Mouse (Mus musculus): Measurements from ENCODE around the gene Kcnj10. TPM values are rescaled to one million over a fixed set of nuclear protein-coding genes. Genes with fewer than 3 reads are reported as not detected.
A peak's percentile ranks its signal among the peaks of the same experiment; 100 is the strongest.

Gene Kcnj10
- polyA plus RNA-seq, 1 experiment = not detected

GRCm38 (mm10) chr1:172387246-172387645 is 46.2 kb downstream of the Kcnj10 start:
- Histone ChIP-seq H3ac (ENCODE audit: control insufficient read depth, insufficient read length) (no peak overlapping the region), H3K27me3 (ENCODE audit: control insufficient read depth, insufficient read depth, insufficient read length) (no peaks in the 10 kb centered on the region), H3K4me2 (ENCODE audit: low read depth) (no peak overlapping the region), H3K36me3 (ENCODE audit: control insufficient read depth, insufficient read depth) (peaks cover 5% of the 10 kb centered on the region), H3K79me2 (ENCODE audit: control insufficient read depth, insufficient read depth) (no peaks in the 10 kb centered on the region), H3K4me3 (no peak overlapping the region)
- TF ChIP-seq USF1 (IDR thresholded peaks at IDR 0.05; ENCODE audit: low read depth) (no peak), MYOD1 (IDR thresholded peaks at IDR 0.05; ENCODE audit: control insufficient read depth in 1 of 3, insufficient read length in 2 of 3, low read depth in 2 of 3) (no peak), SRF (IDR thresholded peaks at IDR 0.05; ENCODE audit: control insufficient read depth, insufficient read length, low read depth) (no peak), MAX (IDR thresholded peaks at IDR 0.05; ENCODE audit: low read depth) (no peak)

GRCm38 (mm10) chr1:172390769-172391168 is 49.8 kb downstream of the Kcnj10 start:
- H3K4me2 ChIP-seq (ENCODE audit: low read depth) = peak overlapping the region; percentile 27
- no peak overlapping the region for H3K4me3 ChIP-seq
- H3ac ChIP-seq (ENCODE audit: control insufficient read depth, insufficient read length) = no peak overlapping the region
- H3K27me3 ChIP-seq (ENCODE audit: control insufficient read depth, insufficient read depth, insufficient read length) = no peaks in the 10 kb centered on the region
- no peaks in the 10 kb centered on the region for H3K79me2 ChIP-seq (ENCODE audit: control insufficient read depth, insufficient read depth)
- H3K36me3 ChIP-seq (ENCODE audit: control insufficient read depth, insufficient read depth) = peaks cover 2% of the 10 kb centered on the region
- TF ChIP-seq USF1 (IDR thresholded peaks at IDR 0.05; ENCODE audit: low read depth) (no peak), SRF (IDR thresholded peaks at IDR 0.05; ENCODE audit: control insufficient read depth, insufficient read length, low read depth) (no peak), REST (IDR thresholded peaks at IDR 0.05; ENCODE audit: insufficient read depth, insufficient read length) (no peak), TCF3 (IDR thresholded peaks at IDR 0.05; ENCODE audit: insufficient read length, low read depth) (no peak), MYOG (IDR thresholded peaks at IDR 0.05; ENCODE audit: control insufficient read depth in 1 of 3, insufficient read depth in 1 of 3, insufficient read length in 2 of 3, low read depth in 2 of 3) (no peak), MYOD1 (IDR thresholded peaks at IDR 0.05; ENCODE audit: control insufficient read depth in 1 of 3, insufficient read length in 2 of 3, low read depth in 2 of 3) (no peak), MAX (IDR thresholded peaks at IDR 0.05; ENCODE audit: low read depth) (no peak), TCF12 (IDR thresholded peaks at IDR 0.05; ENCODE audit: insufficient read depth, poor library complexity, severe bottlenecking) (no peak), POLR2AphosphoS2 (IDR thresholded peaks at IDR 0.05; ENCODE audit: insufficient read length, low read depth) (no peak), POLR2A (IDR thresholded peaks at IDR 0.05; ENCODE audit: insufficient read length, low read depth) (no peak)

GRCm38 (mm10) chr1:172391807-172392581 is 51.0 kb downstream of the Kcnj10 start:
- Histone ChIP-seq H3K79me2 (ENCODE audit: control insufficient read depth, insufficient read depth) (no peaks in the 10 kb centered on the region), H3K4me2 (ENCODE audit: low read depth) (no peak overlapping the region), H3K4me3 (no peak overlapping the region), H3K27me3 (ENCODE audit: control insufficient read depth, insufficient read depth, insufficient read length) (no peaks in the 10 kb centered on the region), H3ac (ENCODE audit: control insufficient read depth, insufficient read length) (peak overlapping the region; percentile 34), H3K36me3 (ENCODE audit: control insufficient read depth, insufficient read depth) (no peaks in the 10 kb centered on the region)
- TF ChIP-seq MAX (IDR thresholded peaks at IDR 0.05; ENCODE audit: low read depth) (no peak), USF1 (IDR thresholded peaks at IDR 0.05; ENCODE audit: low read depth) (no peak), SRF (IDR thresholded peaks at IDR 0.05; ENCODE audit: control insufficient read depth, insufficient read length, low read depth) (no peak), REST (IDR thresholded peaks at IDR 0.05; ENCODE audit: insufficient read depth, insufficient read length) (no peak), CEBPB (IDR thresholded peaks at IDR 0.05; ENCODE audit: insufficient read depth, poor library complexity, severe bottlenecking) (no peak), E2F4 (IDR thresholded peaks at IDR 0.05; ENCODE audit: insufficient read depth) (no peak), TCF12 (IDR thresholded peaks at IDR 0.05; ENCODE audit: insufficient read depth, poor library complexity, severe bottlenecking) (no peak), POLR2A (IDR thresholded peaks at IDR 0.05; ENCODE audit: insufficient read length, low read depth) (no peak), POLR2AphosphoS2 (IDR thresholded peaks at IDR 0.05; ENCODE audit: insufficient read length, low read depth) (no peak), MYOG (IDR thresholded peaks at IDR 0.05; ENCODE audit: control insufficient read depth in 1 of 3, insufficient read depth in 1 of 3, insufficient read length in 2 of 3, low read depth in 2 of 3) (no peak), MYOD1 (IDR thresholded peaks at IDR 0.05; ENCODE audit: control insufficient read depth in 1 of 3, insufficient read length in 2 of 3, low read depth in 2 of 3) (no peak), TCF3 (IDR thresholded peaks at IDR 0.05; ENCODE audit: insufficient read length, low read depth) (no peak)

DNA sequence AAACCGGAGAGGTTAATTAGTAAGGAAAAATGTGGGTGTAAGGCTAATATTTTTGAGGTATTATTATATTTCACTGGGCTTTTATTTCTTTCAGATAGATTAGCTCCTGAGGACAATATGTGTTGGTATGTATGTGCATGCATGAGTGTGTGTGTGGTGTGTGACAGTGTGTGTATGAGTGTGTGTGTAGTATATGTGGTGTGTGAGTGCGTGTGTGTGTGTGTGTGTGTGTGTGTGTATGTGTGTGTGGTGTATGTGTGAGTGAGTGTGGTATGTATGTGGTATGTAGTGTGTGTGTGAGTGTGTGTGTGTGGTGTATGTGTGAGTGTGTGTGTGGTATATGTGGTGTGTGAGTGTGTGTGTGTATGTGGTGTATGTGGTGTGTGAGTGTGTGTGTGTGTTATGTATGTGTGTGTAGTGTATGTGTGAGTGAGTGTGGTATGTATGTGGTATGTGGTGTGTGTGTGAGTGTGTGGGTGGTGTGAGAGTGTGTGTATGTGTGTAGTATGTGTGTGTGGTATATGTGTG is 51.7 kb downstream of the Kcnj10 start:
- Histone ChIP-seq H3K79me2 (ENCODE audit: control insufficient read depth, insufficient read depth) (no peaks in the 10 kb centered on the region), H3K4me2 (ENCODE audit: low read depth) (no peak overlapping the region), H3K36me3 (ENCODE audit: control insufficient read depth, insufficient read depth) (no peaks in the 10 kb centered on the region), H3K4me3 (no peak overlapping the region), H3ac (ENCODE audit: control insufficient read depth, insufficient read length) (peak overlapping the region; percentile 34), H3K27me3 (ENCODE audit: control insufficient read depth, insufficient read depth, insufficient read length) (no peaks in the 10 kb centered on the region)
- TF ChIP-seq MYOG (IDR thresholded peaks at IDR 0.05; ENCODE audit: control insufficient read depth in 1 of 3, insufficient read depth in 1 of 3, insufficient read length in 2 of 3, low read depth in 2 of 3) (no peak), USF1 (IDR thresholded peaks at IDR 0.05; ENCODE audit: low read depth) (no peak), E2F4 (IDR thresholded peaks at IDR 0.05; ENCODE audit: insufficient read depth) (no peak), POLR2A (IDR thresholded peaks at IDR 0.05; ENCODE audit: insufficient read length, low read depth) (no peak), POLR2AphosphoS2 (IDR thresholded peaks at IDR 0.05; ENCODE audit: insufficient read length, low read depth) (no peak), SRF (IDR thresholded peaks at IDR 0.05; ENCODE audit: control insufficient read depth, insufficient read length, low read depth) (no peak), CEBPB (IDR thresholded peaks at IDR 0.05; ENCODE audit: insufficient read depth, poor library complexity, severe bottlenecking) (no peak), REST (IDR thresholded peaks at IDR 0.05; ENCODE audit: insufficient read depth, insufficient read length) (no peak), MYOD1 (IDR thresholded peaks at IDR 0.05; ENCODE audit: control insufficient read depth in 1 of 3, insufficient read length in 2 of 3, low read depth in 2 of 3) (no peak), TCF3 (IDR thresholded peaks at IDR 0.05; ENCODE audit: insufficient read length, low read depth) (no peak), TCF12 (IDR thresholded peaks at IDR 0.05; ENCODE audit: insufficient read depth, poor library complexity, severe bottlenecking) (no peak)

All from myocyte (in vitro differentiated cells).